Mouse (Mus musculus) kidney, embryonic 16.5 days (tissue): ENCODE data around the gene Gp9. TPM values are rescaled to one million over a fixed set of nuclear protein-coding genes. Genes with fewer than 3 reads are reported as not detected.

Source experiments
- ATAC-seq: fragments of 200-750 bp; cut with Nextera tagmentation; 2 replicates; pipeline ENCODE4 v1.8.0; 2017; ENCODE audit warnings: moderate TSS enrichment; ENCODE audit not compliant: low FRiP score, low TSS enrichment
- H3K27ac ChIP-seq: fragments of 300-500 bp; sonication (generic); 2 replicates; pipeline ENCODE4 v1.5.1; 2014; ENCODE audit warnings: low read length
- H3K27me3 ChIP-seq: fragments of 300-500 bp; sonication (generic); 2 replicates; pipeline ENCODE4 v1.6.1; 2014; ENCODE audit warnings: low read length, control low read depth, mixed read lengths; ENCODE audit not compliant: insufficient read depth
- H3K36me3 ChIP-seq: fragments of 300-500 bp; sonication (generic); 2 replicates; pipeline ENCODE4 v1.6.1; 2014; ENCODE audit warnings: low read length, control low read depth, mixed read lengths; ENCODE audit not compliant: insufficient read depth
- H3K4me1 ChIP-seq: fragments of 300-500 bp; sonication (generic); 2 replicates; pipeline ENCODE4 v1.6.1; 2014; ENCODE audit warnings: low read length, control low read depth, mixed read lengths; ENCODE audit not compliant: insufficient read depth
- H3K4me2 ChIP-seq: fragments of 300-500 bp; sonication (generic); replicated peaks from 2 replicates; pipeline ENCODE4 v1.6.1; 2014; ENCODE audit warnings: low read depth, low read length
- H3K4me3 ChIP-seq: fragments of 300-500 bp; sonication (generic); 2 replicates; pipeline ENCODE4 v1.5.1; 2014; ENCODE audit warnings: mild to moderate bottlenecking, low read length
- H3K9ac ChIP-seq: fragments of 300-500 bp; sonication (generic); replicated peaks from 2 replicates; pipeline ENCODE4 v1.6.1; 2014; ENCODE audit warnings: low read length
- H3K9me3 ChIP-seq: fragments of 300-500 bp; sonication (generic); 2 replicates; pipeline ENCODE4 v1.6.1; 2016; ENCODE audit warnings: low read length, control low read depth
- WGBS: fragments of 180-500 bp; shearing (Covaris S2); extraction: QIAGEN DNeasy Blood & Tissue Kit; methylation state at CpG from one replicate; pipeline ENCODE4 v1.1.7; 2014; 5-methylcytosine and 5-hydroxymethylcytosine counted together
- polyA plus RNA-seq: library from polyadenylated mRNA; unstranded; fragments of >200 nt; fragmentation: Nextera tagmentation; extraction: Ambion mirVana; gene quantifications from 2 replicates; pipeline ENCODE4 v1.2.1, GENCODE M21; 2015

The Gp9 gene
- polyA plus RNA-seq, 1 experiment from 2014 or later = 1.6 TPM

- 75% methylated on average over 1 of the region's 1 CpGs for WGBS
- Histone ChIP-seq H3K27me3 (no peaks in the 10 kb centered on the region), H3K36me3 (peaks cover 17% of the 10 kb centered on the region), H3K9ac (peak overlapping the region; percentile 48), H3K4me2 (peak overlapping the region; percentile 88), H3K4me1 (peaks cover 27% of the 10 kb centered on the region), H3K9me3 (no peaks in the 10 kb centered on the region), H3K4me3 (peak overlapping the region; percentile 67; the same call in 1 of the 2 replicates), H3K27ac (peak overlapping the region; percentile 74; the same call in 1 of the 2 replicates)
- no peak for ATAC-seq
Observed at GRCm38 (mm10) chr6:87812656-87813055, 34.8 kb downstream of the Gp9 start.

GRCm38 (mm10) chr6:87814486-87814885 is 36.6 kb downstream of the Gp9 start:
- Histone ChIP-seq H3K27ac (no peak overlapping the region), H3K27me3 (no peaks in the 10 kb centered on the region), H3K4me3 (no peak overlapping the region), H3K9ac (no peak overlapping the region), H3K4me1 (peaks cover 26% of the 10 kb centered on the region), H3K36me3 (peaks cover 34% of the 10 kb centered on the region), H3K4me2 (no peak overlapping the region), H3K9me3 (no peaks in the 10 kb centered on the region)
- 85% methylated on average over 5 of the region's 5 CpGs for WGBS
- ATAC-seq = no peak

GRCm38 (mm10) chr6:87820366-87820765 is 42.5 kb downstream of the Gp9 start:
- Histone ChIP-seq H3K9ac (no peak overlapping the region), H3K4me1 (no peaks in the 10 kb centered on the region), H3K36me3 (peaks cover 76% of the 10 kb centered on the region), H3K9me3 (no peaks in the 10 kb centered on the region), H3K27ac (no peak overlapping the region), H3K4me2 (no peak overlapping the region), H3K27me3 (no peaks in the 10 kb centered on the region), H3K4me3 (no peak overlapping the region)
- ATAC-seq = no peak
- 90% methylated on average over 2 of the region's 2 CpGs for WGBS

Other genes starting within 250 kb of the Gp9 start
- 5.4 and 6.3 TPM in 2 replicates for gene Arhgap25, start 244.8 kb upstream of the Gp9 start, polyA plus RNA-seq
- gene Prokr1, start 187.3 kb upstream of the Gp9 start, polyA plus RNA-seq = 5.0 and 5.1 TPM in 2 replicates
- 18.1 and 18.7 TPM in 2 replicates for gene Aplf, start 105.9 kb upstream of the Gp9 start, polyA plus RNA-seq
- 1.4 and 2.0 TPM in 2 replicates for gene Efcc1, start 47.2 kb upstream of the Gp9 start, polyA plus RNA-seq
- 10.9 and 14.7 TPM in 2 replicates for gene Rab43, start 34.1 kb downstream of the Gp9 start, polyA plus RNA-seq
- 2.7 and 5.2 TPM in 2 replicates for gene Gm45140, start 57.7 kb downstream of the Gp9 start, polyA plus RNA-seq
- 41.3 and 49.3 TPM in 2 replicates for gene Isy1, start 60.7 kb downstream of the Gp9 start, polyA plus RNA-seq
- gene Cnbp, start 73.0 kb downstream of the Gp9 start, polyA plus RNA-seq = 1,037 and 1,064 TPM in 2 replicates
- 190 TPM in 2 replicates for gene Copg1, start 109.7 kb downstream of the Gp9 start, polyA plus RNA-seq
- gene Hmces, start 135.9 kb downstream of the Gp9 start, polyA plus RNA-seq = 62.5 and 67.1 TPM in 2 replicates
- gene H1fx, start 203.6 kb downstream of the Gp9 start, polyA plus RNA-seq = 12.6 and 13.3 TPM in 2 replicates